Mouse (Mus musculus): ENCODE data around the gene Irs3.

DNA sequence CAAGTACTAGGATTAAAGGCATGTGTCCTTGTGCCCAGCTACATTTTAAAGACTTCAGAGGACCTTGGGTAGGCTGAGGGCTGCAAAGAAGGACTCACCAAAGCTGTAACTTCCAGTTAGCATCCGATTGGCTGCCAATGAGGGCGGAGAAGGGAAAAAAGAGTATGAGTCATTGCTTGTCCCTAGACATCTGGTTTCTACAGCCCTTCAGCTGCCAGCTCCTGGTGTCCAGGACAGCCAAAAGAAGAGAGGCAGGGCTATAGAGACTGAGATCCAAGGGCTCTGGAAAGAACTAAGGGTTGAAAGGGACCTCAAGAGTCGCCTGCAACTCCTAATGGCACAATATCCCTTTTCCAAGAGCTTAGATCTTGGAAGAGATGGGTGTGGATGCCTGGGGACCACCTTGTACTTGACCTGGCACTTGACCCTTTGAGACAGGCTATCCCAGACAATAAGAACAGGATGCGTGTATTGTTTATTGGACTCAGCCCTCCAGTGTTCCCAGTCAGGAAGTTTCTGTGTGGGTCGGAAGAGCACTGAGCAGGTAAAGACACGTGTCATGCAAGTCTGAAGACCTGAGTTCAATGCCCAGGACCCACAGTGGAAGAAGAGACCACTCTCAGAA is 14.7 kb upstream of the Irs3 start:
- no peak for TF ChIP-seq TCF3 (IDR thresholded peaks at IDR 0.05; ENCODE audit: insufficient read length, low read depth)
- no peak for TF ChIP-seq POLR2A (IDR thresholded peaks at IDR 0.05; ENCODE audit: insufficient read length, low read depth)
- TF ChIP-seq USF1 (IDR thresholded peaks at IDR 0.05; ENCODE audit: low read depth): no peak
- no peak for TF ChIP-seq REST (IDR thresholded peaks at IDR 0.05; ENCODE audit: insufficient read depth, insufficient read length)
- no peak for TF ChIP-seq E2F4 (IDR thresholded peaks at IDR 0.05; ENCODE audit: insufficient read depth)
- TF ChIP-seq TCF12 (IDR thresholded peaks at IDR 0.05; ENCODE audit: insufficient read depth, poor library complexity, severe bottlenecking): no peak
- TF ChIP-seq MAX (IDR thresholded peaks at IDR 0.05; ENCODE audit: low read depth): no peak
- TF ChIP-seq MYOD1 (IDR thresholded peaks at IDR 0.05; ENCODE audit: control insufficient read depth in 1 of 3, insufficient read length in 2 of 3, low read depth in 2 of 3): no peak

All from myocyte (in vitro differentiated cells).